Mouse (Mus musculus): ENCODE data around the gene Chrna1. TPM values are rescaled to one million over a fixed set of nuclear protein-coding genes. Genes with fewer than 3 reads are reported as not detected.

Chrna1 gene
- polyA plus RNA-seq, 1 experiment from 2014 or later, result 0.32 TPM

DNA sequence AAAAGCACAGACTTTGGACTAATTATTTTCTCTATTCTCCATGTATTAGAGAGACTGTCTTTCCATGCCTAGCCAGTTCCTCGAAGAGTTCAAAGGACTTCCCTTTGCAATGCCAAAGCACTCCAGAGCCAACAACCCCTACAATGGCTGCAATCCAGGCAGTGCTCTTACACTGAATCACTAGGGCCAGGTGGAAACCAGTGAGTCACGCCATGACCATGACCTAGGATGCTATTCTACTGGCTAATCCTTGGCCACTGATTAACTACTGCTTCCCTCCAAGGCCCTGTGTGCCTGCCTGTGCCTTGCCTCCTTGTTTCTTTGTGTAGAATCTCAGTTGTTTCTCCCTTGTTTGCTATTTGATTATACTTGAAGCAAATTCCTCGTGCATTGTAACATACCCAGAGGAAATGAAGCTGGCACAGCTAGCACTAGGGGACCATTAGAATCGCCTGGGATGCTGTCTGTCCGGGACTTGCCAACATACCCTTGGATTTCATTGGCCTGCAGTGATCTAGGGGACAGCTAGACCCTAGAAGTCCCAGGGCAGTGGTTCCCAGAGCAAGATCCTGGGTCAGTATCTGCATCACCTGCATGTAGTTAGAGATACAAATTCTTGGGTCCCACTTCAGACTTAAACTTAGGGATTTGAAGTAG, 29.1 kb upstream of the Chrna1 start:
- WGBS, result 79% methylated on average over 5 of the region's 5 CpGs
- peaks cover 9% of the 10 kb centered on the region for H3K4me1 ChIP-seq (replicated peaks; ENCODE audit: control insufficient read depth, insufficient read depth, low read length)
- ATAC-seq (ENCODE audit: low FRiP score), result no peak

DNA sequence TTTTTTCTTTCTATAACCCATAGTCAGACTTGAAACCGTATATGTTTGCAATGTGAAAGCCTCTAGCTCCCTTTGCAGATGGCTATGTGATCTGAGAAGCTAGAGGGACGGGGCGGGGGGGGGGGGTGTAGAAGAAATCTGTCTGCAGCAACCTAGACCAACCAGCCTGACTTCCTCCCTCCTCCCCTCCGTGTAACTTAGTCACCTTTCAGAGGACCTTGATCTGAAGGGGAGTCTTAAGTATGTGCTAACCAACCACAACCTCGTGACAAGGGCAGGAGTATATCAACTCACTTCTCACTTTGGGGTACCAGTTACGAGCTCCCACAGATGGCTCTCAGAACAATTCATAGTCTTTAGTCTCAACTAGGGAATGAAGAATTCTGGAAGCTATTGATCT, 28.3 kb upstream of the Chrna1 start:
- no peak overlapping the region for H3K4me3 ChIP-seq (replicated peaks; ENCODE audit: low read length)
- H3K36me3 ChIP-seq (replicated peaks; ENCODE audit: control insufficient read depth, insufficient read depth), result peaks cover 21% of the 10 kb centered on the region
- DNase-seq (ENCODE audit: low spot score) (no peak), ATAC-seq (ENCODE audit: low FRiP score) (no peak)
- peaks cover 9% of the 10 kb centered on the region for H3K4me1 ChIP-seq (replicated peaks; ENCODE audit: control insufficient read depth, insufficient read depth, low read length)
- H3K4me2 ChIP-seq (replicated peaks), result no peak overlapping the region
- H3K9ac ChIP-seq, result no peak overlapping the region
- 88% methylated on average over 6 of the region's 6 CpGs for WGBS
- H3K27me3 ChIP-seq (ENCODE audit: control insufficient read depth, insufficient read depth, low read length), result no peaks in the 10 kb centered on the region
- H3K27ac ChIP-seq, result no peak overlapping the region
- H3K9me3 ChIP-seq (ENCODE audit: control insufficient read depth, low read length), result no peaks in the 10 kb centered on the region

More for the DNA sequence above, 29.1 kb upstream of the Chrna1 start:
- H3K27me3 ChIP-seq (ENCODE audit: control insufficient read depth, insufficient read depth, low read length), result no peaks in the 10 kb centered on the region
- H3K9me3 ChIP-seq (ENCODE audit: control insufficient read depth, low read length), result no peaks in the 10 kb centered on the region
- H3K36me3 ChIP-seq (replicated peaks; ENCODE audit: control insufficient read depth, insufficient read depth), result peaks cover 27% of the 10 kb centered on the region
- no peak overlapping the region for H3K4me3 ChIP-seq (replicated peaks; ENCODE audit: low read length)
- H3K4me2 ChIP-seq (replicated peaks), result no peak overlapping the region
- no peak overlapping the region for H3K9ac ChIP-seq
- no peak for DNase-seq (ENCODE audit: low spot score)
- H3K27ac ChIP-seq, result no peak overlapping the region

DNA sequence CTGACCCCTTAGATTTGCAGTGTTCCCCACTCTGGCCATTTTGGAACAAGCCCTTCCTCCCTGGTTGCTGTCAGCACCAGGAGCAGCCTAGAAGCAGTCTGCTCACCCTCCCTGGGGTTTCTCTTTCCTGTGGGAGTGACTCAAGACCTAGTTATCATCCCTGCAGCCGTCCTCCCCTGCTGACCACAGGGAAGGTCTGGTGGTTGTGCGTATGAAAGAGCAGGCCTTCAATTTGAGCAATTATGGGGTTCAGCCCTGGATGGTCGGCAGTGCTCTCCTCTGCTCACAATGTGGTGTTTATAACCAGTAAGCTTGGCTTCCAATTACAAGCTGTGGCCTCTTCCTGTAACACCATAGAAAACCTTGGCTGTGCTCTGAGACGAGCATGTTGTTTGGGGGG, 27.5 kb upstream of the Chrna1 start:
- WGBS, result 53% methylated on average over 4 of the region's 4 CpGs
- DNase-seq (ENCODE audit: low spot score) (no peak), ATAC-seq (ENCODE audit: low FRiP score) (no peak)
- H3K27ac ChIP-seq, result no peak overlapping the region
- H3K27me3 ChIP-seq (ENCODE audit: control insufficient read depth, insufficient read depth, low read length), result no peaks in the 10 kb centered on the region
- no peak overlapping the region for H3K4me2 ChIP-seq (replicated peaks)
- peaks cover 14% of the 10 kb centered on the region for H3K36me3 ChIP-seq (replicated peaks; ENCODE audit: control insufficient read depth, insufficient read depth)
- H3K9ac ChIP-seq, result no peak overlapping the region
- H3K4me1 ChIP-seq (replicated peaks; ENCODE audit: control insufficient read depth, insufficient read depth, low read length), result peaks cover 9% of the 10 kb centered on the region
- no peak overlapping the region for H3K4me3 ChIP-seq (replicated peaks; ENCODE audit: low read length)
- no peaks in the 10 kb centered on the region for H3K9me3 ChIP-seq (ENCODE audit: control insufficient read depth, low read length)

DNA sequence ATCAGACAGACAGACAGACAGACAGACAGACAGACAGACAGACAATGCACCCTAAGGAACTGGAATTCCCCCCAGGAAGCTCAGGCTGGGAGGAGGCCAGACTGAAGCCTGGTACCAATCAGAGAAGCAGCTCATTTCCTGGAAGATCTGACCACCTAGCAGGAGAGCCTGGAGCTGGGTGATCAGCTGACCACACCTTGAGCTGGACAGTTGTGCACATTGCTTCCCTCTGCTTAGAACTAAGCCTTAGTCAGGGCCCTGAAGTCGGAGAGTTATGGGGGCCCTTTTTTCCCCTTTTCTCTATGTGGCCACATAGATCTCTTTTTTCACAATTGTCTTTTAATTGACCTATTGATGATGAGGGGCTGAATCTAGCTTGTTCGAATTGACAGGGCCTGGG, 27.0 kb upstream of the Chrna1 start:
- WGBS, result 68% methylated on average over 2 of the region's 2 CpGs
- Histone ChIP-seq H3K4me2 (replicated peaks) (no peak overlapping the region), H3K4me1 (replicated peaks; ENCODE audit: control insufficient read depth, insufficient read depth, low read length) (peaks cover 9% of the 10 kb centered on the region), H3K27me3 (ENCODE audit: control insufficient read depth, insufficient read depth, low read length) (no peaks in the 10 kb centered on the region), H3K36me3 (replicated peaks; ENCODE audit: control insufficient read depth, insufficient read depth) (peaks cover 10% of the 10 kb centered on the region), H3K9me3 (ENCODE audit: control insufficient read depth, low read length) (no peaks in the 10 kb centered on the region), H3K4me3 (replicated peaks; ENCODE audit: low read length) (no peak overlapping the region), H3K9ac (no peak overlapping the region), H3K27ac (no peak overlapping the region)
- DNase-seq (ENCODE audit: low spot score) (no peak), ATAC-seq (ENCODE audit: low FRiP score) (no peak)

DNA sequence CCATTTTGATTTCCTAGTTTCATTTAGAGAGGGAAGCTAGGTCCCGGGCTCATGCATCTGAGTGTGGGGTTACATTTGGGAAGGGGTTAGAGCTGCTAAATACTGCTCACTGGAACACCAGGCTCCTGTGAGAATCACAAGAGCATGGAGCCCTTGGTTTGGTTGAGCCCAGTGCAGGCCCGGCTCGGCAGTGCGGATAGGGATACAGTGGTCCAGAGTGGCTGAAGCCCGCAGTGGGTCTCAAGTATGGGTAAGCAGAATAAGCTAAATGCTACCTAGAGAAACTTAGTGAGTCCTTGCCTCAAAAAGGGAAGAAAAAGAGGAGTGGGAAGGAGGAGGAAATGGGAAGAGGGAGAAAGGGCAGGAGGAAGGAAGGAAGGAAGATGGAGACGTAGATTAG, 26.5 kb upstream of the Chrna1 start:
- H3K36me3 ChIP-seq (replicated peaks; ENCODE audit: control insufficient read depth, insufficient read depth), result peaks cover 5% of the 10 kb centered on the region
- H3K4me3 ChIP-seq (replicated peaks; ENCODE audit: low read length), result no peak overlapping the region
- ATAC-seq (ENCODE audit: low FRiP score), result no peak
- no peak for DNase-seq (ENCODE audit: low spot score)
- no peaks in the 10 kb centered on the region for H3K9me3 ChIP-seq (ENCODE audit: control insufficient read depth, low read length)
- H3K4me1 ChIP-seq (replicated peaks; ENCODE audit: control insufficient read depth, insufficient read depth, low read length), result peaks cover 9% of the 10 kb centered on the region
- no peak overlapping the region for H3K27ac ChIP-seq
- H3K27me3 ChIP-seq (ENCODE audit: control insufficient read depth, insufficient read depth, low read length), result no peaks in the 10 kb centered on the region
- H3K9ac ChIP-seq, result no peak overlapping the region
- 90% methylated on average over 6 of the region's 6 CpGs for WGBS
- no peak overlapping the region for H3K4me2 ChIP-seq (replicated peaks)

DNA sequence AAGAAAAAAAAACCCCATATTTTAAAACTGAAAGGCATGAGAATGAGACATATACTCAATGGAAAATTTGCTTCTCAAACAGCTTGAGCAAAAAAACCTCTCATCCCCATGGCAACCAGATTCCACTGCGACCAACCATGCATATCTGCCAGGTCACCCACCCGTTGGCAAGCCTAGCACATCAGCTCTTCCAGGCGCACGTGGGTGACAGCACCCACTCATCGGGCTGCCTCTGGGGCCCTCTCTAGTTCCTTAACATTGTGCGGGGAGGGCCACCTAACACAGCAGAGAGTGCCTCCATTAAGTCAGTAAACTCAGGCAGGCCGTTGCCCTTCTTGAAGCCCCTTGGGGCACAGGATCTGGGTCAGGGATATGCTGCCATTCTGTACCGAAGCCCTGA, 24.9 kb upstream of the Chrna1 start:
- H3K36me3 ChIP-seq (replicated peaks; ENCODE audit: control insufficient read depth, insufficient read depth), result no peaks in the 10 kb centered on the region; the same call in 1 of the 2 replicates
- H3K4me2 ChIP-seq (replicated peaks), result no peak overlapping the region
- no peak overlapping the region for H3K4me3 ChIP-seq (replicated peaks; ENCODE audit: low read length)
- no peak overlapping the region for H3K9ac ChIP-seq
- H3K27me3 ChIP-seq (ENCODE audit: control insufficient read depth, insufficient read depth, low read length), result no peaks in the 10 kb centered on the region
- H3K4me1 ChIP-seq (replicated peaks; ENCODE audit: control insufficient read depth, insufficient read depth, low read length), result peaks cover 9% of the 10 kb centered on the region
- 53% methylated on average over 8 of the region's 8 CpGs for WGBS
- ATAC-seq (ENCODE audit: low FRiP score) (peak; percentile 66; the same call in 1 of the 2 replicates), DNase-seq (ENCODE audit: low spot score) (peak; percentile 53)
- no peaks in the 10 kb centered on the region for H3K9me3 ChIP-seq (ENCODE audit: control insufficient read depth, low read length)
- peak overlapping the region; percentile 32; the same call in 1 of the 2 replicates for H3K27ac ChIP-seq

DNA sequence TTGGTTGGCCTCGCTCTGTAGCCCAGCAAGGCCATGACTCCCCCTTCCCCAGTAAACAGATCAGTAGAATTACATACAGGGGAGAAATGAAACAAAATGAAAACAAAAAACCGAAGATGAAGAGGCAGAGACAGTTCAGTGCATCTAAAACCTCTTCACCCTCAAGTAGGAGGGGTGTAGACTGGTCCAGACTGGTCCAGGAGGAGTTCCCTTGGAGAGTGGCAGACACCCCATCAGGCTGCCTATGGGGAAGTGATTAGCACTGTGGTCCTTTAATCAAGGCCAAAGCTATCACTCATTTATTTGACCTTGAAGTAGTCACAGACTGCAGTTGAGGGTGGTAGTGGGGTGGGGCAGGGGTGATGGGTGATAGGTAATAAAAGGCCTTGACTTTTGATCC, 24.4 kb upstream of the Chrna1 start:
- ATAC-seq (ENCODE audit: low FRiP score), result no peak
- WGBS, result 86% methylated on average over 2 of the region's 2 CpGs
- Histone ChIP-seq H3K9ac (no peak overlapping the region), H3K36me3 (replicated peaks; ENCODE audit: control insufficient read depth, insufficient read depth) (no peaks in the 10 kb centered on the region; the same call in 1 of the 2 replicates), H3K27me3 (ENCODE audit: control insufficient read depth, insufficient read depth, low read length) (no peaks in the 10 kb centered on the region), H3K9me3 (ENCODE audit: control insufficient read depth, low read length) (no peaks in the 10 kb centered on the region), H3K27ac (no peak overlapping the region), H3K4me1 (replicated peaks; ENCODE audit: control insufficient read depth, insufficient read depth, low read length) (peaks cover 9% of the 10 kb centered on the region), H3K4me2 (replicated peaks) (no peak overlapping the region), H3K4me3 (replicated peaks; ENCODE audit: low read length) (no peak overlapping the region)
- DNase-seq (ENCODE audit: low spot score), result no peak

DNA sequence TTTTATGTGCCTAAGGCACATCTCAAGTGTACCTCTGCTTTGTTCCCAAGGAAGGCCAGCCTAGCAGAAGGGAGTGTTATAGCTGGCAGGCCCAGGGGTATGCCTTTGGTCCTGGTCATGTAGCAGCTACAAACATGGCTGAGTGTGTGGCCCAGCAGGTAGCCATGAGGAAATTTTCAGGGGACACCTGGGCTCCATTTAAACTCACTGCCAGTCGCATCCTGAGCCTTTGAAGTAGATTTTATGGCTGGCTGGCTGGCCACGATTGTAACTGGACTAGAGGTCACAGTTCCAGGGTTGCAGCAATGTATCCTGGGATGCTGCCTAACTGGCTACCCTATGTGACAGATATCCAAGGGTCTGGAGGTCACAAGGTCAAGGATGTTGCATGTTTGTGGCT, 20.5 kb upstream of the Chrna1 start:
- 80% methylated on average over 2 of the region's 2 CpGs for WGBS
- no peak overlapping the region for H3K27ac ChIP-seq
- no peak overlapping the region for H3K4me3 ChIP-seq (replicated peaks; ENCODE audit: low read length)
- H3K9ac ChIP-seq, result no peak overlapping the region
- no peak overlapping the region for H3K4me2 ChIP-seq (replicated peaks)
- no peaks in the 10 kb centered on the region for H3K27me3 ChIP-seq (ENCODE audit: control insufficient read depth, insufficient read depth, low read length)
- ATAC-seq (ENCODE audit: low FRiP score) (no peak), DNase-seq (ENCODE audit: low spot score) (no peak)
- H3K4me1 ChIP-seq (replicated peaks; ENCODE audit: control insufficient read depth, insufficient read depth, low read length), result peaks cover 9% of the 10 kb centered on the region
- H3K36me3 ChIP-seq (replicated peaks; ENCODE audit: control insufficient read depth, insufficient read depth), result no peaks in the 10 kb centered on the region
- no peaks in the 10 kb centered on the region for H3K9me3 ChIP-seq (ENCODE audit: control insufficient read depth, low read length)

DNA sequence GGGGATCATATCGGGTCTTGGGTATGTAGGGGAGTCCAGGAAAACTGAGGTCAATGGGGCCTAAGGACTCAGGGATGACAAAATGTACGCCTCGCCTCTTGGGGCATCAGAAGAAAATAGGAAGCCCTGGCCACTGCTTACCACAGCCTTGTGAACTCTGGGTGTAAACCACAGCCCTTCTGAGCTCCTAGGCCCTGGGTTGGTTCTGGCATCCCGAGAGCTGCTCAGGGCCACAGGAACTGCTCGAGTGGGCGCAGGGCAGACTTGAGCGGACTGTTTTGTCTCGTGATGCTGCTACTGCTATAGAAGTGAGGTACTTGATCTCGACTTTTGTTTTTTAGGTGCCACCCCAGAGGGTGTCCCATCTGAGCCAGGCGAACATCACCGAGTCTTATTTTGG, 17.6 kb upstream of the Chrna1 start:
- Histone ChIP-seq H3K4me2 (replicated peaks) (no peak overlapping the region), H3K9ac (no peak overlapping the region), H3K9me3 (ENCODE audit: control insufficient read depth, low read length) (no peaks in the 10 kb centered on the region), H3K27me3 (ENCODE audit: control insufficient read depth, insufficient read depth, low read length) (no peaks in the 10 kb centered on the region), H3K4me1 (replicated peaks; ENCODE audit: control insufficient read depth, insufficient read depth, low read length) (no peaks in the 10 kb centered on the region), H3K4me3 (replicated peaks; ENCODE audit: low read length) (no peak overlapping the region), H3K36me3 (replicated peaks; ENCODE audit: control insufficient read depth, insufficient read depth) (no peaks in the 10 kb centered on the region), H3K27ac (no peak overlapping the region)
- ATAC-seq (ENCODE audit: low FRiP score) (no peak), DNase-seq (ENCODE audit: low spot score) (no peak)
- WGBS, result 92% methylated on average over 11 of the region's 11 CpGs

DNA sequence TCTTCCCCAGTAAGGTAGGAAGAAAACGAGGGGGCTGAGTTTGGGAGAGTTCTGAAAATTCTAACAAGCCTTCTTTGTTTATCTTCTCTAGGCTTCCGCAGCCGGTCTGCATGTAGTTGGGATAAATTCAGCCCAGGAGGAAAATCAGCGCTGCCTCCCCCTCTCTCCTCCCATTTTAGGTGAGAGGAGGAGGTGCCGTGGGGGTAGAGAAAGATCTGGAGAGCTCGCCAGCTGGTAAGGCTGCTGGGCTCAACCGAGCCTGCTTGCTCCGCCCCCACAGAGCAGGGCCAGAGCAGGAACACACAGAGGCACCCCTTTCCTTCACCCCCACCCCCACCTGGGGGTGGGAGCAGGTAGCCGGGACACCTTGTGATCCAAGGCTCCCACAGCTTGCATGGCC, 16.6 kb upstream of the Chrna1 start:
- WGBS, result 34% methylated on average over 9 of the region's 9 CpGs

More for the DNA sequence above, 16.6 kb upstream of the Chrna1 start:
- H3K27ac ChIP-seq, result no peak overlapping the region
- no peaks in the 10 kb centered on the region for H3K36me3 ChIP-seq (replicated peaks; ENCODE audit: control insufficient read depth, insufficient read depth)
- no peaks in the 10 kb centered on the region for H3K4me1 ChIP-seq (replicated peaks; ENCODE audit: control insufficient read depth, insufficient read depth, low read length)
- DNase-seq (ENCODE audit: low spot score) (no peak), ATAC-seq (ENCODE audit: low FRiP score) (no peak)
- H3K9me3 ChIP-seq (ENCODE audit: control insufficient read depth, low read length), result no peaks in the 10 kb centered on the region
- no peak overlapping the region for H3K4me2 ChIP-seq (replicated peaks)
- no peaks in the 10 kb centered on the region for H3K27me3 ChIP-seq (ENCODE audit: control insufficient read depth, insufficient read depth, low read length)
- H3K9ac ChIP-seq, result no peak overlapping the region
- no peak overlapping the region for H3K4me3 ChIP-seq (replicated peaks; ENCODE audit: low read length)

Data from hindbrain, embryonic 14.5 days (tissue).